Mouse (Mus musculus) liver (tissue): ENCODE results near the gene Capn15.

Experiments
- DNase-seq: peaks from one replicate; pipeline ENCODE4 v3.0.0-alpha.2; 2020; ENCODE audit warnings: mixed read lengths

Gene Capn15

DNA sequence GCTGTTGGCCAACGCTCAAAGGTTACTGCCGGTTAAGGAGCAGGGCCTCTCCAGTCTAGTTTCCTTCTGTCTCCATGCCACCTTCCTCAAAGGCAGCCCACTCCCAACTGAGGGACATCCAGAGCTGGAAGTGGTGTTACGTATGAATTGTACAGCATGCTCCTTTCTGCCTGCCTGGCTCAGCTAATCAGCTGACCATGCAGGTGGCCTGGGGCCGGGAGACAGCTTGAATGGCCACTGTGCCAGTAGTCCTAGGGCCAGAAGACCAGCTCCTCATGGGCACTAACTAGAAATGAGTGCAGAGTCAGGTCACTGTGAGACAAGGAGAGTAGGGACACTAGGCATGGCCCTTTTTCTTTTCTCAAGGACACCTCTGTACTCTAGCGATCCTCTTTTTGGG lies 32.4 kb downstream of the Capn15 start:
- DNase-seq: no peak

DNA sequence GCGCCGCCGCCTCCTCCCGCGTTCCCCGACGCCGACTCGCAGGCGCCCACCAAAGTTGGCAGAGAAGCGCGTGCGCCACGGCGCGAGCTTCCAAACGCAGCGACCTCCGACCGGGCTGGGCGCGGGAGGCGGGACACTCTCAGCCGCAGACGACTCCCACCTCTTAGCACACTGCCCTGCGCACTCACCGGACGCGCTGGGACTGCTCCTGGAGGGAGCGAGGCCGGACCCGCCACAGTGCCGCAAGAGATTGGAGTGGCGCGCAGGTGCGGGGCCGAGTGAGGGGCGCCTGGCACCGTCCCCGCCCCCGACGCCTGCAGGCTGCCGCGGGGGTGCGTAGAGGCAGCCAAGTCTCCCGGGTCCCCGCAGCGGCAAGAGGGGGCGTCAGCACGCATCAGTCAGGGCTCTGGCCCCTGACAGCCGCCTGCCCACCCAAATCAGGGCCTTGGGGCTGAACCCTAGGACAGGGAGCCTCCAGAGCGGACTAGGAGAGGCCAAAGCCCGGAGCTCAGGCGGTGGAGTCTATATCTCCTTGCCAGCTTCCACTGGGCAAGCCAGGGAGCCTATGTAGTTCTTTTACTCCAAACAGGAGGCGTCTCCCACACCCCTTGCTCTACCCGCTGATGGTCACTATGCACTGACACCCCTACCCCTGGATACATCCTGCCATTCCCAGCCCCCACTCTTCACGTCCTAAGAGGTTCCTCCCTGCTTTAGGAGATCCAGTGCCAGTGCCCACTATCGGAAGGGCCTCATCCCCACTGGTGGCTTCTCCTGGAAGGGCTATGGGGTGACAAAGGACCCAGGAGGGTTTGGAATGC lies 33.6 kb downstream of the Capn15 start, which contains the start of gene A930017K11Rik:
A930017K11Rik (minus strand) TSS at position 763 of the 821 bp plus-strand sequence.
- no peak for DNase-seq

DNA sequence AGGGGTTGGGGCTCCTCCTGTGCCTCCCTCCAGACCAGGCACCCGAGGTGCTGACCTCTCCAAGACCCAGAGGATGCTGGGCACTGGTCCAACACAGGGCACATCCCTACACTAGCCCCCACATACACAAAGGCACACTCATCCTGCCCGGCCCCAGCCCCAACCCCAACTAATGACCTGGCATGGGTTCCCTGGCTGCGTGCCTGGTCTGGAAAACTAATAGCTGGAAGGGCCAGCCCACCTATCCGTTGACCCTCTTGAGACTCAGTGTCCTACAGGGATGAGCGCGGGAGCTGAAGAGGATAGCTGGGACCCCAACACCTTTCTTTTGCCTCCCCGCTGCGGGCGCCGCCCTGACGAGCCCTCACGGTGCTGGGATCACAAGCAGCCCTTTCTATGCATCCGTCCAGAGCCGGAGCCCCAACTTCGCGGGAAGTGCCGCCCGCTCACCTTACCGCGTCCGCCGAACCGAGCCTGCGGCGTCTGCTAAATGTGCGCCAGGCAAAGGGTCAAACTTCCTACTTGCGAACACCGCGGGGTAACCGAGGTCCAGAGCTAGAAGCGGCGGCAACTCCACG lies 34.3 kb downstream of the Capn15 start:
- DNase-seq: no peak

DNA sequence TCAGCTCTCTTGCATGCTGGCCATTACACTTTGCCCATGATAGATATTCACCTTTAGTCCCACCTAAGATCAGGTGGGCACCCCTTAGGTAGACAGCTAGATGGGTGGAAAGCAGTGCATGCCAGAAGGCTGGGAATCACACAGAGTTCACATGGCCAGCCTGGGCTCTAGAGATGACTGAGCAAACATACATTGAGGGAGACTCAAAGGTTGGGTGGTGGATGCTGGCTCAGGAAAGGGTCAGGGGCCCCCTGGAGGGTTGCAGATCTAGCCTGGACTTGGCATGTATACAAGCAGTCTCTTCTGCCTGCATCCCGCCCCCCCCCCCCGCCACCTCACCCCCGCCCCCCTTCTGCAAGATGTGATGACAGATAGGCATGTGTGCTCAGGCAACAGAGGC lies 34.9 kb downstream of the Capn15 start:
- DNase-seq: no peak

DNA sequence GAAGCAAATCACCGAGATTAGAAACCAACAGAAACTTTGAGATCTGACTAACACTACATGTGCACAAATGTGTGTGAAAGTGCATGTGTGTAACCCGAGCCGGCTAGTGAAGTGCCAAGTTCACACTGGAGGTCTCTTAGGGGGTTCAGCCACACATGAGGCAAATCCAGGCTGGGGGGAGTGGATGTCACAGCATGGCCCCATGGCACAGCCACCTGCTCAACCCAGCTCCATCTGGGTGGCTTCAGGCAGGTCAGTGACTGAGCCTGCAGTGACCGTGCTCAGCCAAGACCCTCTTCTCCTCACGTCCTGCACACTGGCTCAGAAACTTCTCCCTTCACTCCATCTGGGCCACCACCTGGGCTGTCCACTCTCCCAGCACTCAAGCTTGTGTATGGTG lies 35.6 kb downstream of the Capn15 start:
- no peak for DNase-seq

DNA sequence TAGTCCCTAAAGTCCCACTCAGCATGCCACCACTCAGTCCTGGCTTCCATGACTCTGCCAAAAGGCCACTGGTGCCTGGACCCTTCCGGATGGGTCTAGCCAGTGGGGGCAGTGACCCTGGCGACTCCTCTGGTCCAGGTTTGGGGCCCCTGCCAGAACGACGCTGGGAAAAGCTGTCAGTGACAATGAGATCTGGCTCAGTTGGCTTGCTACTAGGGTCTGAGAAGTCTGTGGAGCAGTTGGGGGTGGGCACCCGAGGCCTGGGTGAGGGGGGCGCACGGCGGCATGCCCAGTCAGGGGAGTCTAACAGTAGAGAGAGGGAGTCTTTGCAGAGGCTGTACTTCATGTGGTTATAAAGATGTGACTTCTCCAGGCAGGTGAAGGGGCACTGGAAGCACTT lies 37.5 kb downstream of the Capn15 start:
- DNase-seq: no peak

DNA sequence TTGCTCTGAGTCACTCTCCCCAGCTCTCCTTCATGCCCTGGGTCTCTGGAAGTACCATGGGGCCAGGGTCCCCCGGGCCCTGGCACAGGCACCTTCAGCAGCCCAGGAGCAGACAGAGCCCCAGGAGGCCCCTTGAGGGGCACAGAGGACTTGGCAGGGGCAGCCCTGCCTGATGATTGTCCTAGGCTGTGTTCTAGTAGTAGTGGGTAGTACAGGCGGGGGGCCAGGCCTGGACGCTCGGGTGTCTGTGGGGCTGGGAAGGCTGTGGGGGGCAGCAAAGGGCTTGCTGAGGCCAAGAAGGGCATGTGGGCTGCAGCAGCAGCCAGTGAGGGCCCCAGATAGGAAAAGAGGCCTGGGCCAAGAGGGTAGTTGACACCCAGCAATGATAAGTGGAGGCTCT lies 38.0 kb downstream of the Capn15 start:
- DNase-seq: peak; percentile 68

DNA sequence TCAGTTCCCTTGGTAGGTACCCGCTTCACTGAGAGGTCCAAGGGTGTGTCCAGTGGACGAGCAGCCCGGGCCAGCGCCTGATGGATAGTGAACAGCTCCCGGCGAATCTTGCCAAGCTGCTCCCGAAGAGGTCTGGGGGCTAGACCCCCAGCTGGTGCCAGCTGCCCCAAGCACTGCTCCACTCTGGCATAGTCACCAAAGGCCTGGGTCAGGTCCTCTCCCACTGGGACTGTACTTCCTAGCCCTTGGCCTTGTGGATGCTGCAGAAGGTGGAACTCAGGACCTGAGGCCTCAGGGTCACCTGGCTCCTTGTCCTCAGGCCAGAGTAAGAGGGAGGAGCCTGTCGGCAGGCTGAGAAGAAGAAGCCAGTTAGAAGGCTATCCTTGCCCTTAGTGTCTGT lies 38.7 kb downstream of the Capn15 start:
- DNase-seq: no peak

DNA sequence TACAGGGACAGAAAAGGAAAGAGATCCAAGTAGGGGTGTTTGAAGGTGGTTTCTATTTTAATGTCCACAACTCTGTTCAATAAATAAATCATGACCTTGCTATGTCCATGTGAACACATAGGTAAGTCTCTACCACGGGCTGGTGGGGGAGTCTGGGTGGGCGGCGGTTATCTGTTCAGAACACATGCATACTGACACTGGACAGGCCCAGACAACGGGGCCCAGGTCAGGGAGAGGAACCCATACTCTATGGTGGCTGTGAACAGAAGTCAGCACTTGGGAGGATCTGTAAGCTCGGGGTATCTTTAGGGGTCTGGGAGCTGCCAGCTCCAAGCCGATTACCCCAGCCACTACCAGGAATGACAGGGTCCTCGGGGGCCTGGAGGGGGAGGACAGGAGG lies 39.2 kb downstream of the Capn15 start:
- peak; percentile 86 for DNase-seq

DNA sequence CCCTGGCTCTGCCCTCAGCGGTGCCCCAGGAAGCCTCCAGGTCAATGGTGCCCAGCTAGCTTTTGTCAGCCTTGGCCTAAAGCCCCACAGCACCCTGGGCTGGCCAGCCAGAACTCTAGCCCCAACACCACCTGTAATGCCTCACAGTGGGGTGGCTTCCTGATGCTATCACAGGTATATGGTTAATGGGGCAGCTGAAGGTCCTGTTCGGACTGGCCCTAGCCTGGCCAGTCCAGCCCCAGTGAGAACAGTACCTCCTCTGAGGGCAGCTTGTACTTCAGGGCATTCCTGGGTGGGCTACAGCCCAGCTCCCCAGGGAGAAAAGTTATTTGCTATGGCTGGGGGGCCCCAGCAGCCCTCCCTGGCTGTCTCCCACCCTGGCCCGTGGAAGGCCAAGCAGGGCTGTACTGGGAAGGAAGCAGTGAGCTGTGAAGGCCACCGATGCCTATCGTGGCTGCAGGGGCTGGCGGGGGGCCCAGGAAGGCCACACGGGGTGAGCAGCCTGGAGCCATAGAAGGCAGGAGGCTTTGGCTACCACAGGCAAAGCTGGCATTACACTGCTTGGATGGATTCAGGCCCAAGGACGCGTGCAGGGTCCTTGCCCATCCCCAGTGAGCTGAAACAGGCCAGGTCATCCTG lies 40.0 kb downstream of the Capn15 start:
- DNase-seq: no peak

DNA sequence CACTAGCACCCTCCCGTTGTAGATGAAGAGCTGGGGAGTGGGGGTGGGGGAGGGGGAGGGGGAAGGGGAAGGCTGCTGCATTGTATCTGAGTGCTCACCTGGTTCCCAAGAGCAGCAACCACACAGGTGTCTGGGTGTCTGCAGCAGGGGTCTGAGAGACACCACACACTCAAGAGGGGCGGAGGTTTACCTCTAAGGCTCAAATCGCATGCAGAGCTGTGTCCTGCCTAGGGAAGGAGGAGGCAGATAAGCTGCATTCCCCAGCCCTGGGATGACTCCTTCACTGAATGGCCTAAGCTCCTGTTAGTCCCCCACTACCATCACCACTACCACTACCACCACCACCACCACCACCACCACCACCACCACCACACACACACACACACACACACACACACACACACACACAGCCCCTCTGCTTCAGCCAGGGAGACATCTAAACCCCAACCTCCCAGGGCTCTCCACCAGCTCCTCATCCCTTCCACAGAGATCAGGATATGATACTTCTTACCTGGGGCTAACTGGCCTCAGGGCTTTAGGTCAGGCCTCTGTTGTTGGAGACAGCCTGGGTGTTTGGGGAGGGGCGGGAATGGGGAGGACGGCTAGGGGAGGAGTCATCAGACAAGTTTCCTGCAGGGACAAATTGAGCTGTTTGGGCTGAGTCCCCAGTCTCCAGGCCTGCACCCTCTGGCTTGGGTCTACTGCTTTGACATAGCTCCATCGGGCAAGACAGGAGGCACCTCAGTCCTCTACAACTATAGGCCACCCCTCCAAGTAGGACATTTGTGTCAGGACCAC lies 41.0 kb downstream of the Capn15 start, which contains the start of the genes Pigq and Nhlrc4:
Pigq (minus strand) TSS at position 571 of the 798 bp plus-strand sequence.
Nhlrc4 (minus strand) TSS at position 596 of the 798 bp plus-strand sequence.
- peak; percentile 85 for DNase-seq

DNA sequence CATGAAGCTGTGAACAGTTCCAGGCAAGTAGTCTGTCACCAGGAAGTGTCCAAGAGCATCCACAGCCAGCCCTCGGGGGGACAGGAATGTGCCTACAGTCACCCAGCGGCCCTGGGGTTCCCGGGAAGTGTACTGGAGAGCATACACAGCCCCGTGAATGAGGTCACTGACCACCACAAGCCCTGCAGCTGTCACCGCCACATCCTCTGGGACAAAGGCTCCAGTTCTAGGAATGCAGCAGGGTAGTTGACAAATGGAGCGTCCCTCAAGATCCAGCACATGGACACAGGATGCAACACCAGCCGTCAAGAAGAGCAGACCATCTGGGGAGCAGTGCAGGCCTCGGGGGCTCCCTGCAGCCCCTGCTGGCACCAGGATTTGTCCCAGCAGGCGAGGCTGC lies 41.8 kb downstream of the Capn15 start:
- no peak for DNase-seq

DNA sequence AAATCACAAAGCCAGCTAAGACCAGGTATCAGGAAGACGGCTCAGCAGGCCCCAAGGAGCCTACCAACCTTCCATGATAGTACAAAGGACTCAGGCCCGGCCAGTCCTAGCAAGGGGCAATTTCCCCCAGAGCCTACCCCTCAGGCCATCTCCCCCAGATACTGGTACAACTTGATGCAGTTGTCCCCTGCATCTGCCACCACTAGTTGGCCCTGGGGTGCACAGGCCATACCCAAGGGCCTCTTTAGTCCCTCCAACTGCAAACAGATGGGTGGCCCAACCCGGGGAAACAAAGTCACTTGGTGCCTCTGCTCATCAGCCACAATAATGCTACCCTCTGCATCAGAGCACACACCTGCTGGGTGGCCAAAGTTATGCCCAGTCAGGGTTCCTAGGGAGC lies 42.4 kb downstream of the Capn15 start:
- DNase-seq: peak; percentile 70

DNA sequence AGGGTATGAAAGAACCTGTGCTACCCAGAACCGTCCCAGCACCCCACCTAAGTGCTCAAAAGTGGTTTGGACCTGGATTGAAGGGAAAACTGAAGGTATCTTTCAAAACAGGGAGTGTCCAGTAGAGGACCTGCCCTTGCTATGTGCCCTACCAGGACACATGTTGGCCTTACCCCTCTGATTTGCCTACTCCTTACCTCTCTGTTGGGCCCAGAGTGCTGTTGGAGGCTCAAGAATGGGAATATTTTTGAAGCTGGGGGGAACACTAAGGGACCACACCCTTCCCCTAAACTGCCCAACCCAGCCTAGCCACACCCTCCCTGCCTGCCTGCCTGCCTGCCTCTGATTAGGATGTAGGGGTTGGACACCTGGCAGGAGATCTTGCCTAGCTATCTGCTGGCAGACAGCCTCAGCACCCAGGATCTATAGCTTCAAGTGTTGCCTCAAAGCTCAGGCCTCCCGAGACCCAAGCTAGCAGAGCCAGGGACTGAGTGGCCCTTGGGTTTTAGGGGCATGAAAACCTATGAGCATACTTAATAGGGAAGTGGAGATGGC lies 42.9 kb downstream of the Capn15 start:
- DNase-seq: peak; percentile 95

DNA sequence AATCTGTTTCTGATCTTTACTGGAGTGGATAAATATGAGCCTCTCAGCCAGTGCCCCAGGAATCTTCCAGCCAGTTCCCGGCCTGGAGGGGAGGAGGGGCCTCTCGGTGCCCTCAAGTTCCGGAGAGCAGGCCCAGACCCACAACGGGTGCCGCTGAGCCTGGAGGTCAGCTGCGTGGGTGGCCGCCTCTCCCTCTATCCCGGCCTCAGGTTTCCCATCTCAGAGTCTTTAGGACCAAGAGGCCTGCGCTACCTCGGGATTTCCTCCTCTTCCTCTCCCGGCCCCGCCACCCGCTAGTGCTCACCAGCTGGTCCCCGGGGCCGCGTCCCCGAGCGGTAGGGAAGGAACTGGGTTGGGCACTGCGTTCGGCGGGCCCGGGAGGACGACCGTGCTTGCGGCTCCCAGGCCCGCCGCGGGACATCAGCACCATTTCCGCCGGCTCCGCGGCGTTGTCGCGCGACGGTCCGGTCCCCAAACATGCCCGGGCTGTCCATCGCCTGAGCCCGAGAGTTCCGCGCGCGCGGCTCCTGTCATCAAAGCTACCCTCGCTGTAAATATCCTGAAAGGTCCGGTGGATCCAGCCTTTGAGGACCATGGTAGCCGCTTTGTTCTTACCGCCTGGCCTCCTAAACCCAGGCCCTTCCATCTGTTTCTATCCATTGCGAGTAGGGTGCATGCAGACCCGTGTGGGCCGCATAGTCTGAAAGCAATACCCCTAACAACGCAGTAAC lies 43.9 kb downstream of the Capn15 start:
- DNase-seq: peak; percentile 79

DNA sequence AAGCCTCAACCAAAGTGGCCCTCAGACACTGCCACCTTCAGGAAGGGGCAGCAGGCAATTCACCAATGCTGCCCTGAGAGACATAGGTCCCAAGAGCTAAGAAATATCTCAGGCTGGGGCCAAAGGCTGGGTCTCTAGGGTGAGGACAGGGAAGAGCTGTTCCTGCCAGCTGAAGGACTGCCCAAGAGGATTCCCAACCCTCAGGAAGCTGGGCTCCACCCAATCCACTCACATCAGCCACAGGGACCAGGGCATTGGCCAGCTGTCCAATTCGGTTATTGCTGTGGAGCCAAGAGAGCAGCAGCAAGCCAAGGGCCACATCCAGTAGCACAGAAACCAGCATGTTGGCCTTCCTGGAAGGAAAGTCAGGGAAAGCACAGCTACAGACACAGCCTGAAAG lies 51.1 kb downstream of the Capn15 start:
- DNase-seq: no peak

DNA sequence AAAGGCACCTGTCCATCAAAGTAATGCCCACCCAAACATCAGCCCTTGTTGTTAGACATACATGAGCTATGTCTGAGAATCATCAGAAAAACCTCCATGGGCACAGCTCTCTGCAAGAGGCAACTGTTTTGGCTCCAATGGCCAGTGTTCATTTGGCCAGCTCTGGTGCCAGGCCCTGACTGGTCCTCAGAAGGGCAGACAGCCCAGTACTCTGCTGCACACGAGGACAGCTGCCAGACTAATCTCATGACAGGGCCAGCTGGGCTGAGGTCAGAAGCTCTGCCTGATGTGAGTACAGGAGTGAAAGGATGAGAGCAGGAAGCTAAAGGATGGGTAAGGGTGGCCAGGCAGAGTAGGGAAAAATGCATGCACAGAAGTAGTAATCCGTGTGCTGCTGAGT lies 60.2 kb downstream of the Capn15 start:
- DNase-seq: no peak

DNA sequence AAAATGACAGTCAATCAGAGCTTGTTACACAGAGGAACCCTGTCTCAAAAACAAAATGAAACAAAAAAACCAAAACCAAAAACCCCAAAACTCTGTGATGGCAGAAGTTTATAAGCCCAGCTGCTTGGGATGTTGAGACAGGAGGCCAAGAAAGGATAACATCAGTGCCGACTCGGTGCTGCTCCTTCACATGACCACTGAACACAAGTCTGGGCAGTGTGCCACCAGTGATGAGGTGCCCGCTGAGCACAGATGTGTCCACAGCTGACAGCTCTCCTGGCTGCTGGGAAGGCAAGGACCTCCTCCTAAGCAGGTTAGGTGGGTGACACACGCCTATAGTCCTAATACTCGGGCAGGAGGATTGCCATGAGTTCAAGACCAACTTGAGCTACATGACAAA lies 63.5 kb downstream of the Capn15 start:
- no peak for DNase-seq

DNA sequence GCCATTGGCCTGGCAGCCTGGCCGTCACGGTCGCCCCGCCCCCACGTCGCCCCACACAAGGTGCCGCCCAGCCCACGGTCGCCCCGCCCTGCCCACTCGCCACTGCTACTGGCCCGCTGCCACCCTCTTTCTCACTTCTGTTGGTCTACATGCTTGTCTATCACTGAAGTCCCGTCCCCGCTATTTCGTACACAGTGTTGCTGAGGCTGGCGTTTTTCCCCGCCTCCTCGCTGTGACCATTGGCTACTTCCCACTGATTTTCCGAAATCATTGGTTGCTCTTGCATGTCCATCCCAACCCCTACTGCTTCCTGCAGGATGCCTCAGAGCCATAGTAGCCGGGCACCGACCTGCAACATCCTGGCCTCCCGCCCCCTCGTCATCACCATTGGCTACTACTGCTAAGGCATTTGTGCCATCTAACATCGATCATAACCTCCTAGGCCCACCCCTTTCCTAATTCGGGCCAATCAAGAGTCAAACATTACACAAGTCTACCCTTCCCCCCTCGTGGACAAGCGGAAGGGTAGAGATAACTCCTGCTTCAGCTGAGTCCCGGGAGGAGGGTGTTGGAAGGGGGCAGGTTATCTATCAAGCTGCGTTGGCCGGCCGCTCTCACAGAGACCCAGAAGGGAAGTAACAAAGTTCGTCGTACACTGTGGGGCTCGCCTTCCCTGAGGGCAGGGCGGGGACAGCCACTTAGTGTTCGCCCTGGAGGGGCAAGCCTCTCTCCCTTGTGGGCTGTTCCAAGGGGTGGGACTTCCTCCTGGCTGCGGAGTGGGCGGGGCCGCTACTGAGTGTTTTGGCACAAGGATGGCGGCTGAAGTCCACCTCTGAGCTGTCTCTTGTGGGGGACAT lies 65.6 kb downstream of the Capn15 start:
- DNase-seq: peak; percentile 100

DNA sequence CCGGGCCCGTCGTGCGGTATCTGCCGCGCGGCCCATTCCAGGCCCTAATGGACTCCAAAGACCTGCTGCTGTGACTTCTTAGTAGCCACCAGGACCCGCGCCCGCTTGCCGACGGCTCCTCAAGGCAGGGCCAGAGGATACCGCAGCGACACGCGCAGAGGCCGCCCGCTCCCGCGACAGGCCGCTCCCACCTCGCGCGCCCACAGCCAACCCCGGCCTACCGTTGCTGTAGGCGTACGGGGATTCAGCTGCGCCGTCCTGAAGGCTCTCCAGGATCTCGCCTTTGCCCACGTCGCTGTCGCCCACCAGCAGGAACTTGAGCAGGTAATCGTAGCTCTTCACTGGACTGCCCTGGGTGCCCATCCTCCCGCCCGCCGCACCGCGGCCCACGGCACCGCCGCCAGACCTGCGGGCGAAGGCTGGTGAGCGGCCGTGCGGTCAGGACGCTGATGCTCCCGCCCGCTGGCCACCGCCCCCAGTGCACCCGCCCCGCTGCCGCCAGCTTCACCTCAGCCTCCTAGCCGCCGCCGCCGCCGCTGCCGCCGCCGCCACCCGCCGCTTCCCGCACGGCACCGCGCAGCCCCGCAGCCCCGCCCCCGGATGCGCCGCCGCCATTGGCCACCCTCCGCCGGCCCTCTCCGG lies 66.3 kb downstream of the Capn15 start, which contains the start of gene Rab40c:
Rab40c (minus strand) TSS at position 584 of the 642 bp plus-strand sequence.
- peak; percentile 64 for DNase-seq
